26 mouse cellular contexts compared by ENCODE assay signal in genomic region chr3:68650251-68650650, GRCm38 (mm10). TPM values are rescaled to one million over a fixed set of nuclear protein-coding genes. Genes with fewer than 3 reads are reported as not detected.
DNase-seq lines count a peak whose midpoint lies in the region; ATAC-seq and TF ChIP-seq lines count a peak whose summit lies in the region.
"Had no signal": no experiment of that assay in that cellular context is flagged by ENCODE, and none has a peak within 500 bp of the region (broad histone marks: within the 10 kb centered on the region; RNA-seq: fewer than 3 reads in every experiment).

No protein-coding gene starts in this region.

- H3K27ac ChIP-seq in left cerebral cortex, adult 2 months: 0 out of 2 replicates have a peak overlapping the region, but pooled peaks have one; percentile 44
- H3K27ac ChIP-seq: embryonic facial prominence, embryonic 13.5 days; embryonic facial prominence, embryonic 15.5 days; forebrain, embryonic 10.5 days; forebrain, embryonic 12.5 days had no signal

- ATAC-seq in frontal cortex, adult (ENCODE audit: low TSS enrichment): peak; percentile 86
- ATAC-seq: activated CD4-positive, CD25-positive, alpha-beta regulatory T cell, adult 4 months; CD4-positive, CD25-positive, alpha-beta regulatory T cell, adult 4 months; forebrain, embryonic 14.5 days; forebrain, embryonic 16.5 days; Patski had no signal

- DNase-seq in frontal cortex, postnatal 10 days (ENCODE audit: low spot score in 2 of 2): no peak
- no peak for DNase-seq in left cerebral cortex, adult 2 months (ENCODE audit: extremely low spot score in 1 of 2, low spot score in 2 of 2)
- DNase-seq in left cerebral cortex, adult 8-10 months (ENCODE audit: low spot score in 2 of 2): no peak
- peak; percentile 63 for DNase-seq in brain, adult 2 months (ENCODE audit: low read depth, low spot score)
- DNase-seq: adrenal gland, adult 8-10 months; adrenal gland, postnatal 14 days; adrenal gland, postnatal 36 days; B cell, adult 2 months; cerebellum, adult 11 months; cerebellum, adult 18-20 months; cerebellum, adult 8-10 months; cerebellum, adult 9-11 months; cerebellum, postnatal 14 days; cerebellum, postnatal 36 days; embryo, embryonic 11 days had no signal

- TF ChIP-seq CTCF in left cerebral cortex, adult 2 months (IDR thresholded peaks at IDR 0.05): no peak

- intact Hi-C loops in left cerebral cortex, adult 2 months (cut with DNase I): no loop called here

- H3K4me3 ChIP-seq in left cerebral cortex, adult 2 months: no peak overlapping the region
- H3K4me3 ChIP-seq: embryonic facial prominence, embryonic 13.5 days; embryonic facial prominence, embryonic 15.5 days; erythroblast, embryonic 14.5 days; forebrain, embryonic 10.5 days; forebrain, embryonic 12.5 days had no signal

RNA-seq across cellular contexts. Expression of gene Il12a, which starts 40.2 kb away (rescaled TPM):
- total RNA-seq in left cerebral cortex, adult 2 months (2021): 1 to 10 TPM; 2.8 to 4.2 TPM
- total RNA-seq in left cerebral cortex, adult 8-10 months (2022): 1 to 10 TPM; 1.4 to 4.2 (median 3.6) TPM
